Mouse (Mus musculus) kidney, postnatal 0 days (tissue): ENCODE measurements around the gene Tomm7. TPM values are rescaled to one million over a fixed set of nuclear protein-coding genes. Genes with fewer than 3 reads are reported as not detected.

Experiments used
- ATAC-seq: fragments of 200-750 bp; cut with Nextera tagmentation; replicated peaks from 2 replicates; pipeline ENCODE4 v1.8.0; 2017; ENCODE audit warnings: low read depth, moderate number of reproducible peaks, moderate TSS enrichment, moderate library complexity; ENCODE audit not compliant: low FRiP score
- DNase-seq: peaks from one replicate; pipeline ENCODE4 v3.0.0-alpha.2; 2016; ENCODE audit warnings: low spot score
- H3K27ac ChIP-seq: fragments of 300-500 bp; sonication (generic); 2 replicates; pipeline ENCODE4 v1.5.1; 2014; ENCODE audit warnings: mild to moderate bottlenecking
- H3K27me3 ChIP-seq: fragments of 300-500 bp; sonication (generic); 2 replicates; pipeline ENCODE4 v1.6.1; 2014; ENCODE audit warnings: low read length, mixed read lengths; ENCODE audit not compliant: insufficient read depth
- H3K36me3 ChIP-seq: fragments of 300-500 bp; sonication (generic); 2 replicates; pipeline ENCODE4 v1.6.1; 2014; ENCODE audit warnings: low read length, mixed read lengths; ENCODE audit not compliant: insufficient read depth
- H3K4me1 ChIP-seq: fragments of 300-500 bp; sonication (generic); replicated peaks from 2 replicates; pipeline ENCODE4 v1.6.1; 2014; ENCODE audit warnings: antibody characterized with exemption, low read length, mixed read lengths; ENCODE audit not compliant: insufficient read depth
- H3K4me2 ChIP-seq: fragments of 300-500 bp; sonication (generic); 2 replicates; pipeline ENCODE4 v1.6.1; 2014; ENCODE audit warnings: mild to moderate bottlenecking, low read length, moderate library complexity, mixed read lengths
- H3K4me3 ChIP-seq: fragments of 300-500 bp; sonication (generic); replicated peaks from 2 replicates; pipeline ENCODE4 v1.5.1; 2014; ENCODE audit warnings: low read depth, low read length
- H3K9ac ChIP-seq: fragments of 300-500 bp; sonication (generic); 2 replicates; pipeline ENCODE4 v1.6.1; 2014; ENCODE audit warnings: low read depth, low read length
- H3K9me3 ChIP-seq: fragments of 300-500 bp; sonication (generic); replicated peaks from 2 replicates; pipeline ENCODE4 v1.6.1; 2016; ENCODE audit warnings: low read length, inconsistent platforms, mixed read lengths
- CTCF ChIP-seq: IDR thresholded peaks from 2 replicates; pipeline ENCODE4 v1.5.1; 2016; ENCODE audit warnings: antibody characterized with exemption, low read depth, mild to moderate bottlenecking, moderate library complexity
- WGBS: fragments of 180-500 bp; shearing (Covaris S2); extraction: QIAGEN DNeasy Blood & Tissue Kit; methylation state at CpG from one replicate; pipeline ENCODE4 v1.1.7; 2014; 5-methylcytosine and 5-hydroxymethylcytosine counted together
- polyA plus RNA-seq: library from polyadenylated mRNA; unstranded; fragments of >200 nt; fragmentation: Nextera tagmentation; extraction: Ambion mirVana; gene quantifications from 2 replicates; pipeline ENCODE4 v1.2.1, GENCODE M21; 2015

The Tomm7 gene
- polyA plus RNA-seq, 1 experiment from 2014 or later: 137 TPM

DNA sequence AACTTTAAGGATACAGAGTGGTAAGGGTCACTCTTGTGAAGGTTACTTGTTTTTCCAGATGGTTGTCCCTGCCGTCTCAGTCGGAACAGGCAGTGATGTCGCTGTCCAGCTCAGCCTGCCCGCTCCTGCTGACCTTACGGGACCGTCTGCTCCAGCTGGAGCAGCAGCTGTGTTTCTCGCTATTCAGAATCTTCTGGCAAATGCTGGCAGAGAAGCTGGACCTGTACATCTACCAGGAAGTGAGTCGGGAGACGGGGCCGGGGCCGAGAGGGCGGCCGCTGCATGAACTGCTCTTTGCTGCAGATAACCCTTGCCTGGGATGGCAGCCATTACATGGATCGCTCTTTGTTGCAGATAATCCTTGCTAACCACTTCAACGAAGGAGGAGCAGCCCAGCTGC is 27.3 kb downstream of the Tomm7 start:
- TF ChIP-seq CTCF: no peak
- H3K9me3 ChIP-seq: no peaks in the 10 kb centered on the region
- 81% methylated on average over 15 of the region's 15 CpGs for WGBS
- no peak overlapping the region for H3K27ac ChIP-seq
- no peak overlapping the region for H3K4me3 ChIP-seq
- no peak overlapping the region for H3K4me2 ChIP-seq
- H3K9ac ChIP-seq: no peak overlapping the region
- H3K27me3 ChIP-seq: no peaks in the 10 kb centered on the region
- H3K36me3 ChIP-seq: peaks cover 53% of the 10 kb centered on the region
- H3K4me1 ChIP-seq: no peaks in the 10 kb centered on the region
- ATAC-seq: no peak
- DNase-seq: no peak

DNA sequence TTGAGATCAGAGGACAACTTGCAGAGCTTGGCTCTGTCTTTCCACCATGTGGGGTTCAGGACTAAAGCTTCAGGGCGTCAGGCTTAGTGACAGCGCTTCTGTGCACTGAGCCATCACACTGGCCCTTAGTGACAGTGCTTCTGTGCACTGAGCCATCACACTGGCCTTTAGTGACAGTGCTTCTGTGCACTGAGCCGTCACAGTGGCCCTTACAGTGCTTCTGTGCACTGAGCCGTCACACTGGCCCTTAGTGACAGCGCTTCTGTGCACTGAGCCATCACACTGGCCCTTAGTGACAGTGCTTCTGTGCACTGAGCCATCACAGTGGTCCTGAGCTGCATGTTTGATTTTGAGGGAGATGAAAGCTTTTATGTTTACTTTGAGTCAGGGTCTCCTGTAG is 29.1 kb downstream of the Tomm7 start:
- no peak overlapping the region for H3K9ac ChIP-seq
- H3K27me3 ChIP-seq: no peaks in the 10 kb centered on the region
- peaks cover 61% of the 10 kb centered on the region for H3K36me3 ChIP-seq
- H3K4me2 ChIP-seq: no peak overlapping the region
- 51% methylated on average over 5 of the region's 5 CpGs for whole genome bisulfite sequencing
- ATAC-seq (peak; percentile 78), DNase-seq (peak; percentile 8)
- H3K9me3 ChIP-seq: no peaks in the 10 kb centered on the region
- no peak overlapping the region for H3K4me3 ChIP-seq
- TF ChIP-seq CTCF: no peak
- no peaks in the 10 kb centered on the region for H3K4me1 ChIP-seq
- no peak overlapping the region for H3K27ac ChIP-seq

DNA sequence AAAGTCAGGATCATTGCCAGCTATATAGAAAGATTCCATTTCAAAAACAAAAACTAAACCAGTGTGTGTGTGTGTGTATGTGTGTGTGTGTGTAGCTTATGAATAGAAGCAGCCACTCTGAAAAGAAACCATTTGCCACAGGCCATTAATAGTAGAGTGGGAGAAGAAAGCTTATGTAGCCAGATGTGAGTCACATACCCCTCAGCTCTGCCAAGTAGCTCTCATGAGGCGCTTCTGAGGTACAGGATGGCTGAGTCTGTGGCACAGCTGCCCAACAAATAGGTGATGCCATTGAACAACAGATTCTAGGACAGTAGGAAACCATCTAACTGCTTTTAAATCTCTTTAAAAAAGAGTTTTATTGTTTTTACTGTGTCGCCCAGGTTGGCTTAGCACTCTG is 51.2 kb downstream of the Tomm7 start:
- peaks cover 22% of the 10 kb centered on the region for H3K36me3 ChIP-seq
- no peak overlapping the region for H3K9ac ChIP-seq
- TF ChIP-seq CTCF: no peak
- H3K4me2 ChIP-seq: no peak overlapping the region
- DNase-seq: no peak
- no peaks in the 10 kb centered on the region for H3K4me1 ChIP-seq
- H3K27ac ChIP-seq: no peak overlapping the region
- H3K27me3 ChIP-seq: no peaks in the 10 kb centered on the region
- no peak for ATAC-seq
- no peaks in the 10 kb centered on the region for H3K9me3 ChIP-seq
- H3K4me3 ChIP-seq: no peak overlapping the region
- 92% methylated on average over 2 of the region's 2 CpGs for WGBS

DNA sequence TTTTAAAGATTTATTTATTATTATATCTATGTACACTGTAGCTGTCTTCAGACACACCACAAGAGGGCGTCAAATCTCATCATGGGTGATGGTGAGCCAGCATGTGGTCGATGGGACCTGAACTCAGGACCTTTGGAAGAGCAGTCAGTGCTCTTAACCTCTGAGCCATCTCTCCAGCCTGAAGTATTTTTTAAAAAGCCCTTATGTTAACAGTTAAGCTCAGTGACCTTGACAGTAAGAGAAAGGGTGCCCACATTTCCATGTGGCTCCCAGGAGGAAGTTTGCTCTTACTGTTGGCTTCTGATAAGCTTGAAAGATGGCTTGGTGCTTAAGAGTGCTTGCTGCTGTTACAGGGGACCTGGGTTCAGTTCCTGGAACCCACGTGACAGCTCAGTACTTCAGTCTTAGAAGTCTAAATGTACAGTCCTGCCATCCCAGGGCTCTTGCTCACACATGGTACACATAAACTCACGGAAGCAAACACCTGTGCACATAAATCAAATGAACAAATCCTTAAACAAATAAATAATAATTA is 54.8 kb downstream of the Tomm7 start:
- Histone ChIP-seq H3K4me2 (no peak overlapping the region), H3K27me3 (no peaks in the 10 kb centered on the region), H3K9me3 (no peaks in the 10 kb centered on the region), H3K4me1 (no peaks in the 10 kb centered on the region), H3K36me3 (peaks cover 4% of the 10 kb centered on the region; the same call in 1 of the 2 replicates), H3K27ac (no peak overlapping the region), H3K4me3 (no peak overlapping the region), H3K9ac (no peak overlapping the region)
- 0 out of 2 replicates have a peak, but pooled peaks have one; percentile 7 for TF ChIP-seq CTCF
- no peak for DNase-seq
- no peak for ATAC-seq
- 76% methylated on average over 4 of the region's 4 CpGs for WGBS

Other genes with a start within 250 kb of the Tomm7 start
- 41.9 and 46.5 TPM in 2 replicates for gene Srpk2, start 159.5 kb downstream of the Tomm7 start, polyA plus RNA-seq
- gene Pus7, start 60.5 kb downstream of the Tomm7 start, polyA plus RNA-seq: 13.8 and 16.3 TPM in 2 replicates
- 26.8 and 29.5 TPM in 2 replicates for gene Rint1, start 56.5 kb downstream of the Tomm7 start, polyA plus RNA-seq
- 10.7 and 11.1 TPM in 2 replicates for gene Fam126a, start 186.5 kb upstream of the Tomm7 start, polyA plus RNA-seq